Mouse (Mus musculus): ENCODE data around the gene Scd2. TPM values are rescaled to one million over a fixed set of nuclear protein-coding genes. Genes with fewer than 3 reads are reported as not detected.

Scd2 gene
- total RNA-seq, 1 experiment, result 284 TPM

- Histone ChIP-seq H3K4me3 (ENCODE audit: insufficient read depth in 1 of 2, low read depth in 1 of 2, low read length in 2 of 2, poor library complexity in 1 of 2, severe bottlenecking in 1 of 2) (no peak overlapping the region), H3K36me3 (ENCODE audit: control insufficient read depth, insufficient read depth, low read length, poor library complexity, severe bottlenecking) (peaks cover 75% of the 10 kb centered on the region), H3K9me3 (ENCODE audit: control insufficient read depth, insufficient read depth, low read depth, low read length) (no peaks in the 10 kb centered on the region), H3K4me1 (ENCODE audit: control insufficient read depth in 2 of 2, insufficient read depth in 2 of 2, low read length in 2 of 2, poor library complexity in 1 of 2) (peaks cover 0 to 12% of the 10 kb centered on the region in 2 experiments; a peak in 3 of 4 replicates), H3K9ac (ENCODE audit: insufficient read depth, low read depth, low read length, poor library complexity, severe bottlenecking) (no peak overlapping the region), H3K27ac (ENCODE audit: insufficient read depth, low read depth, low read length, poor library complexity, severe bottlenecking) (no peak overlapping the region)
- in situ Hi-C loops (cut with MboI; ENCODE audit: low sequenced_read_pairs in 2 of 2, unreplicated experiment in 2 of 2), result no loop called here
- DNase-seq (ENCODE audit: low read depth, low spot score), result no peak
- TF ChIP-seq ZNF384 (IDR thresholded peaks at IDR 0.05; ENCODE audit: low read depth, low read length), result no peak
- no peak for TF ChIP-seq CHD2 (IDR thresholded peaks at IDR 0.05; ENCODE audit: low read depth, low read length)
- TF ChIP-seq MAFK (IDR thresholded peaks at IDR 0.05; ENCODE audit: insufficient read depth, low read depth, low read length), result no peak
- TF ChIP-seq ZC3H11A (IDR thresholded peaks at IDR 0.05; ENCODE audit: borderline replicate concordance, low read depth, low read length), result no peak
- no peak for TF ChIP-seq HCFC1 (IDR thresholded peaks at IDR 0.05; ENCODE audit: borderline replicate concordance, insufficient read depth, low read length)
Measured at GRCm38 (mm10) chr19:44302901-44303300, 9.4 kb downstream of the Scd2 start.

GRCm38 (mm10) chr19:44303502-44303901 is 10.0 kb downstream of the Scd2 start:
- no peaks in the 10 kb centered on the region for H3K9me3 ChIP-seq (ENCODE audit: control insufficient read depth, insufficient read depth, low read depth, low read length)
- H3K4me3 ChIP-seq (ENCODE audit: insufficient read depth in 1 of 2, low read depth in 1 of 2, low read length in 2 of 2, poor library complexity in 1 of 2, severe bottlenecking in 1 of 2), result no peak overlapping the region
- in situ Hi-C loops (cut with MboI; ENCODE audit: low sequenced_read_pairs in 2 of 2, unreplicated experiment in 2 of 2), result no loop called here
- no peak for DNase-seq (ENCODE audit: low read depth, low spot score)
- H3K4me1 ChIP-seq (ENCODE audit: control insufficient read depth in 2 of 2, insufficient read depth in 2 of 2, low read length in 2 of 2, poor library complexity in 1 of 2), result peaks cover 0 to 10% of the 10 kb centered on the region in 2 experiments; a peak in 3 of 4 replicates
- no peak overlapping the region for H3K27ac ChIP-seq (ENCODE audit: insufficient read depth, low read depth, low read length, poor library complexity, severe bottlenecking)
- no peak for TF ChIP-seq MAFK (IDR thresholded peaks at IDR 0.05; ENCODE audit: insufficient read depth, low read depth, low read length)
- no peak for TF ChIP-seq ZNF384 (IDR thresholded peaks at IDR 0.05; ENCODE audit: low read depth, low read length)
- TF ChIP-seq CHD2 (IDR thresholded peaks at IDR 0.05; ENCODE audit: low read depth, low read length), result no peak
- TF ChIP-seq HCFC1 (IDR thresholded peaks at IDR 0.05; ENCODE audit: borderline replicate concordance, insufficient read depth, low read length), result no peak
- no peak for TF ChIP-seq ZC3H11A (IDR thresholded peaks at IDR 0.05; ENCODE audit: borderline replicate concordance, low read depth, low read length)
- peaks cover 69% of the 10 kb centered on the region for H3K36me3 ChIP-seq (ENCODE audit: control insufficient read depth, insufficient read depth, low read length, poor library complexity, severe bottlenecking)
- H3K9ac ChIP-seq (ENCODE audit: insufficient read depth, low read depth, low read length, poor library complexity, severe bottlenecking), result no peak overlapping the region

GRCm38 (mm10) chr19:44304419-44304818 is 10.9 kb downstream of the Scd2 start:
- Histone ChIP-seq H3K27ac (ENCODE audit: insufficient read depth, low read depth, low read length, poor library complexity, severe bottlenecking) (no peak overlapping the region), H3K4me1 (ENCODE audit: control insufficient read depth in 2 of 2, insufficient read depth in 2 of 2, low read length in 2 of 2, poor library complexity in 1 of 2) (peaks cover 0 to 8% of the 10 kb centered on the region in 2 experiments; a peak in 3 of 4 replicates), H3K36me3 (ENCODE audit: control insufficient read depth, insufficient read depth, low read length, poor library complexity, severe bottlenecking) (peaks cover 60% of the 10 kb centered on the region), H3K9me3 (ENCODE audit: control insufficient read depth, insufficient read depth, low read depth, low read length) (no peaks in the 10 kb centered on the region), H3K4me3 (ENCODE audit: insufficient read depth in 1 of 2, low read depth in 1 of 2, low read length in 2 of 2, poor library complexity in 1 of 2, severe bottlenecking in 1 of 2) (no peak overlapping the region), H3K9ac (ENCODE audit: insufficient read depth, low read depth, low read length, poor library complexity, severe bottlenecking) (no peak overlapping the region)
- no peak for DNase-seq (ENCODE audit: low read depth, low spot score)
- TF ChIP-seq MAFK (IDR thresholded peaks at IDR 0.05; ENCODE audit: insufficient read depth, low read depth, low read length), result no peak
- TF ChIP-seq ZNF384 (IDR thresholded peaks at IDR 0.05; ENCODE audit: low read depth, low read length), result no peak
- TF ChIP-seq CHD2 (IDR thresholded peaks at IDR 0.05; ENCODE audit: low read depth, low read length), result no peak
- TF ChIP-seq HCFC1 (IDR thresholded peaks at IDR 0.05; ENCODE audit: borderline replicate concordance, insufficient read depth, low read length), result no peak
- TF ChIP-seq ZC3H11A (IDR thresholded peaks at IDR 0.05; ENCODE audit: borderline replicate concordance, low read depth, low read length), result no peak
- in situ Hi-C loops (cut with MboI; ENCODE audit: low sequenced_read_pairs in 2 of 2, unreplicated experiment in 2 of 2), result no loop called here

- Histone ChIP-seq H3K4me1 (ENCODE audit: control insufficient read depth in 2 of 2, insufficient read depth in 2 of 2, low read length in 2 of 2, poor library complexity in 1 of 2) (peaks cover 0 to 7% of the 10 kb centered on the region in 2 experiments; a peak in 3 of 4 replicates), H3K27ac (ENCODE audit: insufficient read depth, low read depth, low read length, poor library complexity, severe bottlenecking) (no peak overlapping the region), H3K36me3 (ENCODE audit: control insufficient read depth, insufficient read depth, low read length, poor library complexity, severe bottlenecking) (peaks cover 54% of the 10 kb centered on the region), H3K9me3 (ENCODE audit: control insufficient read depth, insufficient read depth, low read depth, low read length) (no peaks in the 10 kb centered on the region), H3K4me3 (ENCODE audit: insufficient read depth in 1 of 2, low read depth in 1 of 2, low read length in 2 of 2, poor library complexity in 1 of 2, severe bottlenecking in 1 of 2) (no peak overlapping the region), H3K9ac (ENCODE audit: insufficient read depth, low read depth, low read length, poor library complexity, severe bottlenecking) (no peak overlapping the region)
- no peak for TF ChIP-seq MAFK (IDR thresholded peaks at IDR 0.05; ENCODE audit: insufficient read depth, low read depth, low read length)
- no peak for TF ChIP-seq CHD2 (IDR thresholded peaks at IDR 0.05; ENCODE audit: low read depth, low read length)
- TF ChIP-seq HCFC1 (IDR thresholded peaks at IDR 0.05; ENCODE audit: borderline replicate concordance, insufficient read depth, low read length), result no peak
- TF ChIP-seq ZC3H11A (IDR thresholded peaks at IDR 0.05; ENCODE audit: borderline replicate concordance, low read depth, low read length), result no peak
- TF ChIP-seq ZNF384 (IDR thresholded peaks at IDR 0.05; ENCODE audit: low read depth, low read length), result no peak
- in situ Hi-C loops (cut with MboI; ENCODE audit: low sequenced_read_pairs in 2 of 2, unreplicated experiment in 2 of 2), result no loop called here
- no peak for DNase-seq (ENCODE audit: low read depth, low spot score)
Measured at GRCm38 (mm10) chr19:44304851-44305510, 11.5 kb downstream of the Scd2 start.
